Mouse (Mus musculus) MN1 (cell line): ENCODE measurements around the gene Gm10100.
"Not testable (repeated sequence)": the region's sequence is repeated elsewhere in the genome, so short reads cannot be mapped to it uniquely, and the experiment has no call there.

Experiments used
- DNase-seq: peaks from one replicate; pipeline ENCODE4 v3.0.0-alpha.2; 2016; ENCODE audit warnings: low spot score

Gm10100 gene

GRCm38 (mm10) chr10:77726186-77726585, at the start of gene Gm10100:
TSS of gene Gm10100 (plus strand) at chr10:77726486.
- no peak for DNase-seq

- no peak for DNase-seq
Observed at GRCm38 (mm10) chr10:77677562-77677961, 48.7 kb upstream of the Gm10100 start.

GRCm38 (mm10) chr10:77682994-77683393, 43.3 kb upstream of the Gm10100 start:
- DNase-seq: no peak

- no peak for DNase-seq
Observed at GRCm38 (mm10) chr10:77684181-77684580, 42.1 kb upstream of the Gm10100 start.

- no peak for DNase-seq
Observed at GRCm38 (mm10) chr10:77685895-77686664, 40.2 kb upstream of the Gm10100 start, which contains the start of gene Tspear. TSS of gene Tspear (plus strand) at chr10:77686569.

GRCm38 (mm10) chr10:77687021-77687420, 39.3 kb upstream of the Gm10100 start:
- no peak for DNase-seq

- not testable (repeated sequence) for DNase-seq
Observed at GRCm38 (mm10) chr10:77690356-77690807, 35.9 kb upstream of the Gm10100 start, which contains the start of gene Gm19402. TSS of gene Gm19402 (minus strand) at chr10:77690757.

GRCm38 (mm10) chr10:77697133-77697532, 29.2 kb upstream of the Gm10100 start, which contains the start of gene Gm9508:
TSS of gene Gm9508 (minus strand) at chr10:77697233.
- DNase-seq: no peak

- no peak for DNase-seq
Observed at GRCm38 (mm10) chr10:77706326-77706725, 20.0 kb upstream of the Gm10100 start, which contains the start of gene Gm10272. TSS of gene Gm10272 (plus strand) at chr10:77706626.

GRCm38 (mm10) chr10:77709831-77710230, 16.5 kb upstream of the Gm10100 start:
- DNase-seq: no peak

- not testable (repeated sequence) for DNase-seq
Observed at GRCm38 (mm10) chr10:77711157-77711556, 15.1 kb upstream of the Gm10100 start, which contains the start of gene Gm10024. TSS of gene Gm10024 (plus strand) at chr10:77711457.

GRCm38 (mm10) chr10:77713734-77714133, 12.6 kb upstream of the Gm10100 start:
- DNase-seq: no peak

- DNase-seq: no peak
Observed at GRCm38 (mm10) chr10:77715507-77715906, 10.8 kb upstream of the Gm10100 start, which contains the start of gene Gm10142. TSS of gene Gm10142 (plus strand) at chr10:77715807.

GRCm38 (mm10) chr10:77720299-77720698, 6.0 kb upstream of the Gm10100 start, which contains the start of gene Krtap12-1:
TSS of gene Krtap12-1 (plus strand) at chr10:77720599.
- not testable (repeated sequence) for DNase-seq

GRCm38 (mm10) chr10:77724855-77725254, 1.4 kb upstream of the Gm10100 start:
- DNase-seq: no peak

GRCm38 (mm10) chr10:77728280-77728679, 2.0 kb downstream of the Gm10100 start:
- no peak for DNase-seq

GRCm38 (mm10) chr10:77729241-77729640, 3.0 kb downstream of the Gm10100 start:
- no peak for DNase-seq

GRCm38 (mm10) chr10:77735928-77736327, 9.6 kb downstream of the Gm10100 start:
- DNase-seq: no peak

GRCm38 (mm10) chr10:77738929-77739328, 12.6 kb downstream of the Gm10100 start:
- no peak for DNase-seq

GRCm38 (mm10) chr10:77741924-77742688, 15.8 kb downstream of the Gm10100 start, which contains the start of gene Gm18596:
TSS of gene Gm18596 (minus strand) at chr10:77742638.
- not testable (repeated sequence) for DNase-seq

GRCm38 (mm10) chr10:77750686-77751085, 24.4 kb downstream of the Gm10100 start:
- DNase-seq: not testable (repeated sequence)

GRCm38 (mm10) chr10:77751254-77751653, 25.0 kb downstream of the Gm10100 start, which contains the start of gene Gm9736:
TSS of gene Gm9736 (minus strand) at chr10:77751354.
- DNase-seq: not testable (repeated sequence)
